Mouse (Mus musculus): Measurements from ENCODE around the gene Trpv5. TPM values are rescaled to one million over a fixed set of nuclear protein-coding genes. Genes with fewer than 3 reads are reported as not detected.

Trpv5 gene
- polyA plus RNA-seq, 1 experiment from 2014 or later, result not detected

DNA sequence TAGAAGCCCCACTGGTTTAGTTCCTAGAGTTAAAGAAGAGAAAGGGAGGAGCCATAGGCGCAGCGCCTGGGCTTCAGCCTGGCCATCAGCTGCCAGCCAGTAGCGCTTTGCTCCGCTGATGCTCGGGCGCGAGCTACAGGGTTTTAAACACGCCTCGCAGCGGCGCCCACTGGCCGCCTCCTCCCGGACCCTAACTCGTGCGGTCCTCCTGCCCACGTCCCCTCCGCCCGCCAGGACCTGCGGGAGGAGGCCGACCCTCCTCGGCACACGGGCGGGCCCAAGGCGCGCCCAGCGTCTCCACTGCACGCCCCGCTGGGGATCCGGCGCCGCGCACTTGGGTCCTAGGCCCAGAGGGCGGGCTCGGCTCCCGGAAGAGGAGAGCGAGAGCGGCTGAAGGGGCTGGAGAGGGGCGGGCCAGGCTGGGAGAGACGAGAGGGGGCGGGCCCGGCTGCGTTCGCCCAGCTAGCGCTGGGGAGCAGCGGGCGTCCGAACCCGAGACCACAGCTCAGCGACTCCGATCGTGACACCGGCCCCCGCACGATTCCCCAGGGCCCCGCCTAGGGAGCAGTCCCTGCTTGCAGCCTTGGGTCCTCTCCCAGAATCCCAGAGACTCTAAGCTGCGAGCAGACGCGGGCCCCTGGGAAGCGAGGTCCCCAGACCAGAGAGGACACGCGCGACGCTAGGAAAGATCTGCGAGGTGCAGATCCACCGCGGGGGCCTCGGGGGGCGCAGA lies 75.3 kb downstream of the Trpv5 start, which contains the start of gene Ephb6:
TSS of gene Ephb6 (plus strand) at position 422 of the 733 bp plus-strand sequence.
- under 1% methylated on average over 68 of the region's 68 CpGs for WGBS
- Histone ChIP-seq H3K27me3 (no peaks in the 10 kb centered on the region), H3K4me1 (peaks cover 27% of the 10 kb centered on the region), H3K4me3 (peak within 1 kb of the TSS; percentile 76), H3K4me2 (replicated peaks) (peak within 1 kb of the TSS; percentile 81), H3K27ac (replicated peaks) (peak within 1 kb of the TSS; percentile 93), H3K36me3 (no peaks in the 10 kb centered on the region), H3K9ac (replicated peaks) (peak within 1 kb of the TSS; percentile 83), H3K9me3 (no peaks in the 10 kb centered on the region)
- peak; percentile 94 for ATAC-seq (replicated peaks)

DNA sequence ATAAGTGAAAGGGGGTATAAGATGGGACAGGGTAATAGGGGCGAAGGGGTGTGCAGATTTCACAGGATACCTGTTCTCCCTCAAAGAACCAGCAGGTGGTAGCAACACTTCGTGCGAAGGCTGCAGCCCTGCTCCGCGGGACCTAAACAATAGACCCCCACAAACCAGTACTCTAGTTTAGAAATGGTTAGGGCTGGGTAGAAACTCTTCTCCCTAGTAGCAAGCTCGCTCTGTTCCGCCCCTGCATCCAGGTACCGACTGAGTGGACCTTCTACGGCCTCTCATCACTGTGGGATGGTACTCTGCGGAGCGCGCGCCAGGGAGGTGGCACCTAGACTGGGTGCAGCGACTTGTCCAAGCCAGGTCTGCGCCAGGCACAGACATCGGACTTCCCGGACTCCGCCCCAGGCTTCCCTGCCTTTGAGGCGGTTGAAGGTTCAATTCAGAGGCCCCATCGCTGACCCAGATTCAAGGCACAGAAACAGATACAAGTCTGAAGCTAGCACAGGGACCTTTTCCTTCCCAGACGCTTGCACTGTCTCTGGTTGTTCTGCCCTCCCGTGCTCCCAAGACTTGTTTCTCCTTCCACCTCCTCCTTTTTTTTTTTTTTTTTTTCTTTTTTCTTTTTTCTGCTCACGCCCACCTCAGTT lies 76.0 kb downstream of the Trpv5 start:
- H3K4me2 ChIP-seq (replicated peaks), result peak overlapping the region; percentile 81
- H3K9me3 ChIP-seq, result no peaks in the 10 kb centered on the region
- WGBS, result under 1% methylated on average over 23 of the region's 23 CpGs

More for the DNA sequence above, 76.0 kb downstream of the Trpv5 start:
- H3K36me3 ChIP-seq, result no peaks in the 10 kb centered on the region
- H3K27me3 ChIP-seq, result no peaks in the 10 kb centered on the region
- peak overlapping the region; percentile 83 for H3K9ac ChIP-seq (replicated peaks)
- peaks cover 27% of the 10 kb centered on the region for H3K4me1 ChIP-seq
- peak overlapping the region; percentile 76 for H3K4me3 ChIP-seq
- peak; percentile 72 for ATAC-seq (replicated peaks)
- peak overlapping the region; percentile 93 for H3K27ac ChIP-seq (replicated peaks)

Other genes starting within 250 kb of the Trpv5 start
- not detected in 2 replicates for gene Gm10334, start 234.6 kb downstream of the Trpv5 start, polyA plus RNA-seq (2015; fragmentation: Nextera tagmentation; extraction: Ambion mirVana)
- gene Prss1, start 221.8 kb downstream of the Trpv5 start, polyA plus RNA-seq (2015; fragmentation: Nextera tagmentation; extraction: Ambion mirVana), result not detected in 2 replicates
- not detected in 2 replicates for gene Prss2, start 159.0 kb downstream of the Trpv5 start, polyA plus RNA-seq (2015; fragmentation: Nextera tagmentation; extraction: Ambion mirVana)
- 33.2 and 34.6 TPM in 2 replicates for gene Ephb6, start 75.3 kb downstream of the Trpv5 start, polyA plus RNA-seq (2015; fragmentation: Nextera tagmentation; extraction: Ambion mirVana)
- gene Trpv6, start 44.4 kb downstream of the Trpv5 start, polyA plus RNA-seq (2015; fragmentation: Nextera tagmentation; extraction: Ambion mirVana), result 0.46 and 0.52 TPM in 2 replicates
- not detected in 2 replicates for gene Llcfc1, start 3.7 kb upstream of the Trpv5 start, polyA plus RNA-seq (2015; fragmentation: Nextera tagmentation; extraction: Ambion mirVana)
- gene Kel, start 23.6 kb upstream of the Trpv5 start, polyA plus RNA-seq (2015; fragmentation: Nextera tagmentation; extraction: Ambion mirVana), result 0.19 and 0.50 TPM in 2 replicates
- not detected in 2 replicates for gene Olfr459, start 94.4 kb upstream of the Trpv5 start, polyA plus RNA-seq (2015; fragmentation: Nextera tagmentation; extraction: Ambion mirVana)
- not detected in 2 replicates for gene Pip, start 166.8 kb upstream of the Trpv5 start, polyA plus RNA-seq (2015; fragmentation: Nextera tagmentation; extraction: Ambion mirVana)
- not detected in 2 replicates for gene Sval2, start 172.2 kb upstream of the Trpv5 start, polyA plus RNA-seq (2015; fragmentation: Nextera tagmentation; extraction: Ambion mirVana)

Data from forebrain, embryonic 15.5 days (tissue).